Mouse (Mus musculus) monocyte, adult 2 months (primary cell): ENCODE data around the gene Igf2bp1.
"Not testable (repeated sequence)": the region's sequence is repeated elsewhere in the genome, so short reads cannot be mapped to it uniquely, and the experiment has no call there.

Experiments
- DNase-seq, 2 experiments: peaks; one replicate each; pipeline ENCODE4 v3.0.0; 2022; ENCODE audit warnings: low spot score in 2 of 2, low read depth in 1 of 2

The Igf2bp1 gene

GRCm38 (mm10) chr11:95963304-95963703 lies 42.4 kb downstream of the Igf2bp1 start:
- DNase-seq, result no peak

GRCm38 (mm10) chr11:95959152-95959551 lies 46.6 kb downstream of the Igf2bp1 start:
- DNase-seq, result no peak

GRCm38 (mm10) chr11:95958251-95958650 lies 47.5 kb downstream of the Igf2bp1 start:
- DNase-seq, result no peak

- DNase-seq, result no peak
These were observed 48.3 kb downstream of the Igf2bp1 start for GRCm38 (mm10) chr11:95957407-95957806.

GRCm38 (mm10) chr11:95953313-95953712 lies 52.4 kb downstream of the Igf2bp1 start:
- DNase-seq, result no peak

- DNase-seq, result no peak
These were observed 59.8 kb downstream of the Igf2bp1 start for GRCm38 (mm10) chr11:95945838-95946472.

- no peak for DNase-seq
These were observed 65.8 kb downstream of the Igf2bp1 start for GRCm38 (mm10) chr11:95939828-95940507.

- DNase-seq, result no peak
These were observed 69.3 kb downstream of the Igf2bp1 start for GRCm38 (mm10) chr11:95936409-95936808.

GRCm38 (mm10) chr11:95932168-95932567 lies 73.6 kb downstream of the Igf2bp1 start:
- DNase-seq, result not testable (repeated sequence)

GRCm38 (mm10) chr11:95926398-95926797 lies 79.3 kb downstream of the Igf2bp1 start:
- no peak for DNase-seq

GRCm38 (mm10) chr11:95925976-95926375 lies 79.8 kb downstream of the Igf2bp1 start:
- no peak for DNase-seq

GRCm38 (mm10) chr11:95924215-95924614 lies 81.5 kb downstream of the Igf2bp1 start:
- DNase-seq, result no peak

GRCm38 (mm10) chr11:95923477-95923876 lies 82.3 kb downstream of the Igf2bp1 start:
- DNase-seq, result not testable (repeated sequence)

GRCm38 (mm10) chr11:95921991-95922621 lies 83.6 kb downstream of the Igf2bp1 start:
- no peak for DNase-seq

GRCm38 (mm10) chr11:95916426-95916825 lies 89.3 kb downstream of the Igf2bp1 start:
- no peak for DNase-seq

- DNase-seq, result no peak
These were observed 90.6 kb downstream of the Igf2bp1 start for GRCm38 (mm10) chr11:95915006-95915710.

- no peak for DNase-seq
These were observed 91.2 kb downstream of the Igf2bp1 start, which contains the start of gene B4galnt2 for GRCm38 (mm10) chr11:95914571-95914991. Gene B4galnt2 (minus strand): TSS chr11:95914891.

- no peak for DNase-seq
These were observed 91.7 kb downstream of the Igf2bp1 start for GRCm38 (mm10) chr11:95913959-95914566.

GRCm38 (mm10) chr11:95911579-95911978 lies 94.2 kb downstream of the Igf2bp1 start:
- DNase-seq, result no peak

GRCm38 (mm10) chr11:95907805-95908524 lies 97.8 kb downstream of the Igf2bp1 start:
- no peak for DNase-seq
